Mouse (Mus musculus): ENCODE data around the gene Ufc1.
A peak's percentile ranks its signal among the peaks of the same experiment; 100 is the strongest.

Ufc1 gene

GRCm38 (mm10) chr1:171271196-171271595 lies 23.6 kb downstream of the Ufc1 start:
- DNase-seq (ENCODE audit: low read depth, low spot score): no peak

DNA sequence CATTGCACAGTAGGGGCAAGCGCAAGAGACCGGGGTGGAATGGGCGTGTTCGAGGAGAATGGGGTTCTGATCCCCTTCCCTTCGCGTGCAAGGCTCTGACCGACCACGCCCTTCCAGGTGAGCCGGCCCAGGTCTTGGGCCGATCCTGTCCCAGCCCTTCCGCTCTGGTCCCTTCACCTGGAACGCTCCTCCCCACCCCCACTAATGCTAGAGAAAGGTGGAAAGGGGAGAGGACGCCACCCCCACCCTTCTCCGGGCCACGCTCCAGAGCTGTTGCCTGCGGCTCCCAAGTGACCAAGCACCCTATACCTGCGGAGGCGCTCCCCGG lies 24.3 kb downstream of the Ufc1 start:
- DNase-seq (ENCODE audit: low read depth, low spot score): no peak

GRCm38 (mm10) chr1:171269848-171270572 lies 24.8 kb downstream of the Ufc1 start, which contains the start of gene B4galt3:
TSS of gene B4galt3 (plus strand) at chr1:171270328.
- peak; percentile 93 for DNase-seq (ENCODE audit: low read depth, low spot score)

DNA sequence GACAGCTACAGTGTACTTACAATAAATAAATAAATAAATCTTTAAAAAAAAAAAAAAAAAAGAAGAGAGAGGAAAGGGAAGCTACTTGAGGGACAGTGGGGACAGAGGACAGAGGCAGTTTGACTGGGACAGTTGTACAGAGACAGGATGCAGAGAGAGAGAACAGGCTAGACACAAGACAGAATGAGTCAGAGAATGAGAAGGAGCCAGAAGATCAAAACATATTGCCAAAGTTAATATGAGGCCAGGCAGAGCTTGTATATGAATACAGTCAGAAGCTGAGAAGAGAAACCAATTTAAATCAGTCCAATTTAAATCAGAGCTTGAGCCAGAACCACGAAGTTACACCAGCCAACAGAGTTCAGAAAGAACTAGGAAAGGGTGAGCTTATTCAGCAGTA lies 26.5 kb downstream of the Ufc1 start:
- no peak for DNase-seq (ENCODE audit: low read depth, low spot score)

GRCm38 (mm10) chr1:171265971-171266744 lies 28.7 kb downstream of the Ufc1 start:
- no peak for DNase-seq (ENCODE audit: low read depth, low spot score)

DNA sequence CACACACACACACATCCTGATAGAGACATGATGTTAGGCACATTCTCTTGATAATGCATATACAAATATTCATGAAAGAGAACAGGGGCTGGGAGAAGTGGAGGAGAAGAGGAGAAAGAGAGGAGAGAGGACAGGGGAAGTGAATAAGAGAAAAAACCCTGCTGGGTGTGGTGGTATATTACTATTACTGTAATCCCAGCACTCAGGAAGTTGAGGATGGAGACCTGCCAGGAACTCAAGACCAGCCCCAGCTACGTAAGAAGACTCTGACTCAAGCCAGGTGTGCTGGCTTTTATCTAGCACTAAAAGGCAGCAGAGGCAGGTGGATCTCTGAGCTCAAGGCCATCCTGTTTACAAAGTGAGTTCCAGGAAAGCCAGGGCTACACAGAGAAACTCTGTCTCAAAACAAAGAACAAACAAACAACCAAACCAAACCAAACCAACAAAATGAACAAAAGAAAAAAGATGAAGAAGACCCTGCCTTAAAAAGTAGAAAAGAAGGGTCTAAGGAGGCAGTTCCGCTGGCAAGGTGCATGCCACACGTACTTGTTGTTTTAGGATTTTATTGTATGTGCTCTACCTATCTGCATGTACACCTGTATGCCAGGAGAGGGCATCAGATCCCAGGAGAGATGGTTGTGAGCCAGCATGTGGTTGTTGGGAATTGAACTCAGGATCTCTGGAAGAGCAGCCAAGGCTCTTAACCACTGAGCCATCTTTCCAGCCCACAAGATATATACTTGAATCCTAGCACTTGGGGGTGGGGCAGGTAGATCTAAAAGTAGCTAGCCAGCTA lies 31.0 kb downstream of the Ufc1 start:
- no peak for DNase-seq (ENCODE audit: low read depth, low spot score)

GRCm38 (mm10) chr1:171263185-171263611 lies 31.6 kb downstream of the Ufc1 start:
- no peak for DNase-seq (ENCODE audit: low read depth, low spot score)

DNA sequence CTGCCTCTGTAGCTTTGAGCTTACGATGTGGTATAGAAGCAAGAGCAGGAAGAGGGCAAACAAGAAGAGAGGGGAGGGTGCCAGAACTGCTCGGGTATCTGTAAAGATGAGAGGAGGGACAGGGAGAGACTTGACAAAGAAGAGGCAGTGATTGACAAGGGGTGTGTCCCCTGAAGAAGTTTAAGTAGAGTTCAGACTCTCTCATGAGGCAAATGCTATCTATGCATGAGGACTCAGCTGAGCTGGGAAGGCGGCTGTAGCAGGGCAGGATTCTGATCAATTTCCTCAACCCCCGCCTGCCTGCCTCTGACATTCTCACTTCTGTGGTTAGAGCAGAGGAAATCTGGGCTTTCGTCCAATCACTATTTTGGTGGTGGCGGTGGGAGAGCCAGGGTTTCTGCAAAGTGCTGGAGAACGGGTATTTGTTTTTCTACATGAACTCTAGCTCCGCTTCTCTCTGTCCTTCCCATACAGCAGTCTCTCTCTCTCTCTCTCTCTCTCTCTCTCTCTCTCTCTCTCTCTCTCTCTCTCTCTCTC lies 32.2 kb downstream of the Ufc1 start:
- no peak for DNase-seq (ENCODE audit: low read depth, low spot score)

GRCm38 (mm10) chr1:171260316-171260715 lies 34.5 kb downstream of the Ufc1 start:
- no peak for DNase-seq (ENCODE audit: low read depth, low spot score)

DNA sequence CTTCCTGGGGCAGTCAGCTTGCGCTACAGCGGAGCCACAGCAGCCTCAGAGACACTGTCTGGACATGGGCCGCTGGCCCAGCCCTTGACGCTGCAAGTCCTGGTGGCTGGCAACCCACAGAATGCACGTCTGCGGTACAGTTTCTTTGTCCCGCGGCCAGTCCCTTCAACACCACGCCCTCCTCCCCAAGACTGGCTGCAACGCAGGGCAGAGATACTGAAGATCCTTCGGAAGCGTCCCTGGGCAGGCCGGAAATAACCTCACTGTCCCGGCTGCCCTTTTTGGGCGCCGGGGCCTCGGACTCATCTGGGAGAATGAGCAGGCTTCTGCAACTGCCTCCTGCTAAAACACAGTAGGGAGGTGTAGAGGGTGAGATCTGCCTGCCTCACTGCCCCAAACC lies 35.9 kb downstream of the Ufc1 start:
- no peak for DNase-seq (ENCODE audit: low read depth, low spot score)

DNA sequence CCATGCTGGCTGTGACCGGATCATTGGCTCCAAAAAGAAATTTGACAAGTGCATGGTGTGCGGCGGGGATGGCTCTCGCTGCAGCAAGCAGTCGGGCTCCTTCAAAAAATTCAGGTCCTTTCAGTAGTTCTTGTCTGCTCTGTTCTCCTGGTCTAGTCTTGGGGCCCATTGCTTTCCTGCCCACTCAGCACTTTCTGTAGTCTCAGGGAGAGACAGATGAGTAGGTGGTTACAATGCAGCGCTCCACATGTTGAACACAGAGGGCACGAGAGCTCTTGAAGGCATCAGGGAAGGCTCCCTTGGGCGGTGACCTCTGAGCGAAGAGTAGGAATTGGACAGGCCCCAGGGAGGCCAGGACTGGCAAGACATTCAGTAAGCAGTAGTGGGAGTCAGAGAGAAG lies 37.0 kb downstream of the Ufc1 start:
- no peak for DNase-seq (ENCODE audit: low read depth, low spot score)

DNA sequence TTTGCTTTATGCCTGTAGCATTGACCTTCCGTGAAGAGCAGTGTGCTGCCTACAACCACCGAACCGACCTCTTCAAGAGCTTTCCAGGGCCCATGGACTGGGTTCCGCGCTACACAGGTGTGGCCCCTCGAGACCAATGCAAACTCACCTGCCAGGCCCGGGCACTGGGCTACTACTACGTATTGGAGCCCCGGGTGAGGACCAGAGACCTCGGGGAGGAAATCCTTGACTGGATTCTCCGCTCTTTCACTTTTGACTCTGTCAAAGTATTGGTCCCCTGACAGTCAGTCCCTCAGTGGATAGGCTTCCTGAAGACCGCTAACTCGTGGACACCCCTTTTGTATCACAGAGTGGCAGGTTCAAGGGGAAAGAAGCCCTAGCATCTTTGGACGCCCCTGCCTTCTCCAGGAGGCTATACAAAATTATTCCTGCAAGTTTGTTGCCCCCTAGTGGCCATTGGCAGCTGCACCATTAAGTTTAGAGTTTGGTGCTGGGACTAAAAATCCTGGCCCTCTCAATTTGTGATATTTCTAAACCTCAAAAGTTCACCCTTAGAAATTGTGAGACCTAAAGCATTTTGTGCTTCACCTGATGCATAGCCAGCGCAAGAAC lies 37.8 kb downstream of the Ufc1 start:
- peak; percentile 73 for DNase-seq (ENCODE audit: low read depth, low spot score)

GRCm38 (mm10) chr1:171256095-171256818 lies 38.6 kb downstream of the Ufc1 start:
- DNase-seq (ENCODE audit: low read depth, low spot score): no peak

GRCm38 (mm10) chr1:171252415-171252814 lies 42.4 kb downstream of the Ufc1 start:
- DNase-seq (ENCODE audit: low read depth, low spot score): no peak

GRCm38 (mm10) chr1:171251594-171252324 lies 43.1 kb downstream of the Ufc1 start:
- no peak for DNase-seq (ENCODE audit: low read depth, low spot score)

DNA sequence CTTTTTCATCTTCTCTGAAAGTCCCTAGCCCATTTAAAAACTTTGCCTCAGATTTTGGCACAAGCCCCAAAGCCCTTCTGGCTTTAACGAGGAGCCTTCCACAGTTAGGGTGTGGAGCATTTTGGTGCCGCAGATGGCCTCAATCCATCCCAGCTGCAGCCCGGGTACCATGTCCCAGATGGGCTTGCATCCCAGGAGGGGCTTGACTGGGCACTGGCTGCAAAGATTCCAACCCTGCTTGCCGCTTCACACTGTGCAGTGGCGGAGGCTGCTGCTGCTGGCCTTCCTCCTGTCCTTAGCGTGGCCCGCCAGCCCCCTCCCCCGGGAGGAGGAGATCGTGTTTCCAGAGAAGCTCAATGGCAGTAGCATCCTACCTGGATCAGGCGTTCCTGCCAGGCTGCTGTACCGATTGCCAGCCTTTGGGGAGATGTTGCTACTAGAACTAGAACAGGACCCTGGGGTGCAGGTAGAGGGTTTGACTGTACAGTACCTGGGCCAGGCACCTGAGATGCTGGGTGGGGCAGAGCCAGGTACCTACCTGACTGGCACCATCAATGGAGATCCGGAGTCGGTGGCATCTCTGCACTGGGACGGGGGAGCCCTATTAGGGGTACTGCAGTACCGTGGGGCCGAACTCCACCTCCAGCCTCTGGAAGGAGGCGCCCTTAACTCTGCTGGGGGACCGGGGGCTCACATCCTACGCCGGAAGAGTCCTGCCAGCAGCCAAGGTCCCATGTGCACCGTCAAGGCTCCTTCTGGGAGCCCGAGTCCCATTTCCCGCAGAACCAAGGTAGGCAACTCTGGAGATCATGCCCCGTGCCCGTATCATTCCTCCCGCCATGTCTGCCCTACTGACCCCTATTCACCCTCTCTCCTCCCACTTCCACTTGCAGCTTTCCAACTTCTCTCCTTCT lies 43.9 kb downstream of the Ufc1 start, which contains the start of gene Ndufs2:
TSS of gene Ndufs2 (minus strand) at position 709 of the 914 bp plus-strand sequence.
- DNase-seq (ENCODE audit: low read depth, low spot score): no peak

DNA sequence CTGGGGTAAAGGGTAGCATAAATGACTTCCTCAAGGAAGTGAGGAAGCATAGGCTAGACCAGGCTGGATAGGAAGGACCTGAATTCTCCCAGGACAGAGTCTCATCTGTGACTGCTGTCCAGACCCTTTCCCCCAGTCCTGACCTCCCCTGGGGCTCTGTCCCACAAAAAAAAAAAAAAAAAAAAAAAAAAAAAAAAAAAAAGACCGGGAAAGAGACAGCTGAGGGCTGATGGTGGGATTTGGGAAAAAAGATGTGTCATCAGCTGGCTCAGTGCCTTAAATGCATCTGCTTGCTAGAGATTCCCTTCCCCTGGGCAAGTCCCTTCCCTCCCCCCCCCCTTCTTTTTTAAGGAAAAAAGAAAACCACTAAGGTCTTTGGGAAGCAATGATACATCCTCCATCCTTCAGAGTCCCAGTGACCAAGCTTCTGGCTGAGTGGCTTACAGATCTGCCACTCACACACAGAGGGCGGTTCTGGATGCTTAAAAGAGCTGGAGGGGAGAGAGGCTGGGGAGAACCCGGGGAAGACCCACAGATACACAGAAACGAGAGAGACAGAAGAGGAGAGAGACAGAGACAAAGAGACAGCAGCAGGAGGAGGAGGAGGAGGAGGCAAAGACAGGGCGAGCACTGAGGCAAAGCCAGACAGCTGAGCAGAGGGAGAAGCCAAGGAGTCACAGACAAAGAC lies 44.8 kb downstream of the Ufc1 start, which contains the start of gene Adamts4:
TSS of gene Adamts4 (plus strand) at position 509 of the 688 bp plus-strand sequence.
- DNase-seq (ENCODE audit: low read depth, low spot score): no peak

All from A20 (cell line).